Mouse (Mus musculus): ENCODE results near the gene Ncapd2.

GRCm38 (mm10) chr6:125146148-125146547 is 45.4 kb downstream of the Ncapd2 start:
- no peak for TF ChIP-seq CTCF (IDR thresholded peaks at IDR 0.05; ENCODE audit: low read depth)
- TF ChIP-seq EP300 (optimal IDR thresholded peaks at IDR 0.05), result no peak
